Mouse (Mus musculus) hindbrain, embryonic 14.5 days (tissue): ENCODE data around the gene Ar. TPM values are rescaled to one million over a fixed set of nuclear protein-coding genes. Genes with fewer than 3 reads are reported as not detected.

Source experiments
- ATAC-seq: fragments of 200-750 bp; cut with Nextera tagmentation; 2 replicates; pipeline ENCODE4 v1.8.0; 2017; ENCODE audit warnings: moderate number of reproducible peaks, mild to moderate bottlenecking, moderate TSS enrichment, moderate library complexity; ENCODE audit not compliant: low FRiP score
- DNase-seq: peaks from one replicate; pipeline ENCODE4 v3.0.0-alpha.2; 2015; ENCODE audit warnings: low spot score
- H3K27ac ChIP-seq: fragments of 300-500 bp; sonication (generic); 2 replicates; pipeline ENCODE4 v1.5.1; 2014; ENCODE audit warnings: mild to moderate bottlenecking, moderate library complexity
- H3K27me3 ChIP-seq: fragments of 300-500 bp; sonication (generic); 2 replicates; pipeline ENCODE4 v1.6.1; 2014; ENCODE audit warnings: mild to moderate bottlenecking, low read length, mixed read lengths; ENCODE audit not compliant: control insufficient read depth, insufficient read depth
- H3K36me3 ChIP-seq: fragments of 300-500 bp; sonication (generic); replicated peaks from 2 replicates; pipeline ENCODE4 v1.6.1; 2014; ENCODE audit not compliant: control insufficient read depth, insufficient read depth
- H3K4me1 ChIP-seq: fragments of 300-500 bp; sonication (generic); replicated peaks from 2 replicates; pipeline ENCODE4 v1.6.1; 2014; ENCODE audit warnings: antibody characterized with exemption, low read length, mixed read lengths; ENCODE audit not compliant: control insufficient read depth, insufficient read depth
- H3K4me2 ChIP-seq: fragments of 300-500 bp; sonication (generic); replicated peaks from 2 replicates; pipeline ENCODE4 v1.6.1; 2014; ENCODE audit warnings: mild to moderate bottlenecking, moderate library complexity
- H3K4me3 ChIP-seq: fragments of 300-500 bp; sonication (generic); replicated peaks from 2 replicates; pipeline ENCODE4 v1.5.1; 2014; ENCODE audit warnings: mild to moderate bottlenecking, low read length
- H3K9ac ChIP-seq: fragments of 300-500 bp; sonication (generic); 2 replicates; pipeline ENCODE4 v1.6.1; 2014
- H3K9me3 ChIP-seq: fragments of 300-500 bp; sonication (generic); 2 replicates; pipeline ENCODE4 v1.6.1; 2016; ENCODE audit warnings: low read length; ENCODE audit not compliant: control insufficient read depth
- WGBS: fragments of 180-500 bp; shearing (Covaris S2); extraction: QIAGEN DNeasy Blood & Tissue Kit; methylation state at CpG from one replicate; pipeline ENCODE4 v1.1.7; 2014; 5-methylcytosine and 5-hydroxymethylcytosine counted together
- polyA plus RNA-seq: library from polyadenylated mRNA; unstranded; fragments of >200 nt; fragmentation: Nextera tagmentation; extraction: Ambion mirVana; gene quantifications from 2 replicates; pipeline ENCODE4 v1.2.1, GENCODE M21; 2014

Ar gene
- 0.09 TPM in 2 replicates for polyA plus RNA-seq

DNA sequence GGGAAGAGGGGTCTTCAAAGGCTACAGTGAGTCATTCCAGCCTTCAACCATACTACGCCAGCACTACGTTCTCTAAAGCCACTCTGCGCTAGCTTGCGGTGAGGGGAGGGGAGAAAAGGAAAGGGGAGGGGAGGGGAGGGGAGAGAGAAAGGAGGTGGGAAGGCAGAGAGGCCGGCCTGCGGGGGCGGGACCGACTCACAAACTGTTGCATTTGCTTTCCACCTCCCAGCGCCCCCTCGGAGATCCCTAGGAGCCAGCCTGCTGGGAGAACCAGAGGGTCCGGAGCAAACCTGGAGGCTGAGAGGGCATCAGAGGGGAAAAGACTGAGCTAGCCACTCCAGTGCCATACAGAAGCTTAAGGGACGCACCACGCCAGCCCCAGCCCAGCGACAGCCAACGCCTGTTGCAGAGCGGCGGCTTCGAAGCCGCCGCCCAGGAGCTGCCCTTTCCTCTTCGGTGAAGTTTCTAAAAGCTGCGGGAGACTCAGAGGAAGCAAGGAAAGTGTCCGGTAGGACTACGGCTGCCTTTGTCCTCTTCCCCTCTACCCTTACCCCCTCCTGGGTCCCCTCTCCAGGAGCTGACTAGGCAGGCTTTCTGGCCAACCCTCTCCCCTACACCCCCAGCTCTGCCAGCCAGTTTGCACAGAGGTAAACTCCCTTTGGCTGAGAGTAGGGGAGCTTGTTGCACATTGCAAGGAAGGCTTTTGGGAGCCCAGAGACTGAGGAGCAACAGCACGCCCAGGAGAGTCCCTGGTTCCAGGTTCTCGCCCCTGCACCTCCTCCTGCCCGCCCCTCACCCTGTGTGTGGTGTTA, at the start of gene Ar:
Gene Ar (plus strand): TSS at position 239 of the 812 bp plus-strand sequence.
- H3K4me2 ChIP-seq = peak within 1 kb of the TSS; percentile 82
- H3K9me3 ChIP-seq = no peaks in the 10 kb centered on the region
- peak within 1 kb of the TSS; percentile 41 for H3K4me3 ChIP-seq
- H3K9ac ChIP-seq = no peak within 1 kb of the TSS
- peaks cover 49% of the 10 kb centered on the region for H3K27me3 ChIP-seq
- no peaks in the 10 kb centered on the region for H3K36me3 ChIP-seq
- DNase-seq = no peak
- H3K27ac ChIP-seq = no peak within 1 kb of the TSS
- WGBS = 26% methylated on average over 26 of the region's 27 CpGs
- H3K4me1 ChIP-seq = 0 out of 2 replicates have a peak, but pooled peaks cover 8% of the 10 kb centered on the region
- ATAC-seq = peak; percentile 51; the same call in 1 of the 2 replicates

DNA sequence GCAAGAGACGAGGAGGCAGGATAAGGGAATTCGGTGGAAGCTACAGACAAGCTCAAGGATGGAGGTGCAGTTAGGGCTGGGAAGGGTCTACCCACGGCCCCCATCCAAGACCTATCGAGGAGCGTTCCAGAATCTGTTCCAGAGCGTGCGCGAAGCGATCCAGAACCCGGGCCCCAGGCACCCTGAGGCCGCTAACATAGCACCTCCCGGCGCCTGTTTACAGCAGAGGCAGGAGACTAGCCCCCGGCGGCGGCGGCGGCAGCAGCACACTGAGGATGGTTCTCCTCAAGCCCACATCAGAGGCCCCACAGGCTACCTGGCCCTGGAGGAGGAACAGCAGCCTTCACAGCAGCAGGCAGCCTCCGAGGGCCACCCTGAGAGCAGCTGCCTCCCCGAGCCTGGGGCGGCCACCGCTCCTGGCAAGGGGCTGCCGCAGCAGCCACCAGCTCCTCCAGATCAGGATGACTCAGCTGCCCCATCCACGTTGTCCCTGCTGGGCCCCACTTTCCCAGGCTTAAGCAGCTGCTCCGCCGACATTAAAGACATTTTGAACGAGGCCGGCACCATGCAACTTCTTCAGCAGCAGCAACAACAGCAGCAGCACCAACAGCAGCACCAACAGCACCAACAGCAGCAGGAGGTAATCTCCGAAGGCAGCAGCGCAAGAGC, 1.3 kb downstream of the Ar start:
- 12% methylated on average over 25 of the region's 30 CpGs for WGBS
- H3K9ac ChIP-seq = peak overlapping the region; percentile 34
- H3K4me2 ChIP-seq = peak overlapping the region; percentile 82
- peak; percentile 53; the same call in 1 of the 2 replicates for ATAC-seq
- H3K27me3 ChIP-seq = peaks cover 55% of the 10 kb centered on the region
- H3K9me3 ChIP-seq = no peaks in the 10 kb centered on the region
- H3K4me1 ChIP-seq = 0 out of 2 replicates have a peak, but pooled peaks cover 8% of the 10 kb centered on the region
- H3K4me3 ChIP-seq = peak overlapping the region; percentile 41
- DNase-seq = peak; percentile 24
- no peak overlapping the region for H3K27ac ChIP-seq
- H3K36me3 ChIP-seq = no peaks in the 10 kb centered on the region

DNA sequence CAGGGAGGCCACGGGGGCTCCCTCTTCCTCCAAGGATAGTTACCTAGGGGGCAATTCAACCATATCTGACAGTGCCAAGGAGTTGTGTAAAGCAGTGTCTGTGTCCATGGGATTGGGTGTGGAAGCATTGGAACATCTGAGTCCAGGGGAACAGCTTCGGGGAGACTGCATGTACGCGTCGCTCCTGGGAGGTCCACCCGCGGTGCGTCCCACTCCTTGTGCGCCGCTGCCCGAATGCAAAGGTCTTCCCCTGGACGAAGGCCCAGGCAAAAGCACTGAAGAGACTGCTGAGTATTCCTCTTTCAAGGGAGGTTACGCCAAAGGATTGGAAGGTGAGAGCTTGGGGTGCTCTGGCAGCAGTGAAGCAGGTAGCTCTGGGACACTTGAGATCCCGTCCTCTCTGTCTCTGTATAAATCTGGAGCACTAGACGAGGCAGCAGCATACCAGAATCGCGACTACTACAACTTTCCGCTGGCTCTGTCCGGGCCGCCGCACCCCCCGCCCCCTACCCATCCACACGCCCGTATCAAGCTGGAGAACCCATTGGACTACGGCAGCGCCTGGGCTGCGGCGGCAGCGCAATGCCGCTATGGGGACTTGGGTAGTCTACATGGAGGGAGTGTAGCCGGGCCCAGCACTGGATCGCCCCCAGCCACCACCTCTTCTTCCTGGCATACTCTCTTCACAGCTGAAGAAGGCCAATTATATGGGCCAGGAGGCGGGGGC, 2.0 kb downstream of the Ar start:
- Histone ChIP-seq H3K9me3 (no peaks in the 10 kb centered on the region), H3K9ac (no peak overlapping the region), H3K27me3 (peaks cover 55% of the 10 kb centered on the region), H3K4me3 (peak overlapping the region; percentile 41), H3K36me3 (no peaks in the 10 kb centered on the region), H3K27ac (no peak overlapping the region), H3K4me2 (peak overlapping the region; percentile 82), H3K4me1 (0 out of 2 replicates have a peak, but pooled peaks cover 8% of the 10 kb centered on the region)
- ATAC-seq (peak; percentile 64; the same call in 1 of the 2 replicates), DNase-seq (no peak)
- 22% methylated on average over 33 of the region's 33 CpGs for WGBS

DNA sequence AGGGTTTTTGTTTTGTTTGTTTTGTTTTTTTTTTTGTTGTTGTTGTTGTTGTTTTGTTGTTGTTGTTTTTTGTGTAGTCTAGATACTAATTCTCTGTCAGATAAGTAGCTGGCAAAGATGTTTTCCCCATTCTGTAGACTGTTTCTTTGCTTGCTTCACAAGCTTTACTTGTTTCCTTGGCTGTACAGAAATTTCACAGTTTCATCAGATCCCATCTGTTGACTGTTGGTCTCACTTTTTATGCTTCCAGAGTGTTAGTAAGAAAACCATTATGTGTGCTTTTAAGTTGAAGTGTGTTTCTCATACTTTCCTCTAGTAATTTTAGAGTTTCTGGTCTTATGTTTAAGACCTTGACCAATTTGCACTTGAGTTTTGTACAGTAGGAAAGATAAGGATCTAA, 41.2 kb downstream of the Ar start:
- Histone ChIP-seq H3K4me3 (no peak overlapping the region), H3K36me3 (no peaks in the 10 kb centered on the region), H3K27ac (no peak overlapping the region), H3K27me3 (no peaks in the 10 kb centered on the region), H3K4me1 (no peaks in the 10 kb centered on the region), H3K9ac (no peak overlapping the region), H3K4me2 (no peak overlapping the region), H3K9me3 (no peaks in the 10 kb centered on the region)
- DNase-seq (no peak), ATAC-seq (no peak)

DNA sequence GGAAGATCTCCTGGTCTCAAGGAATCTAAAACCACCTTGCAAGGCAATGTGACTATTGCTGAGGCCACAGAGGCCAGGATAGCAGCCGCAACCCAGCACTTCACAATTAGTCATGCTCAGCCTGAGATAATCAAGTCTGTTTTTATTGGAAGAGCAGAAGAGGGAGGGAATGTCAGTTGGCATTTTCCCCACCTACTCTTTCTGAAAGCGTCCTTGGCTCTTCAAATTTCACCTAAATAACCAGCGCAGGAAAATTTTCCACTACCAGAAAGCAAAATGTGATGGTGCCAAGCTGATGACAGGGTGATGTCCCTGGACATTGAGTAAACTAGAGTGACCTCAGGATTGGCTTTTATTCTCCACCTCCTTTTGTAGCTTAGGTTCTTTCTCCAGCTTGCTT, 57.2 kb downstream of the Ar start:
- no peak overlapping the region for H3K4me3 ChIP-seq
- no peaks in the 10 kb centered on the region for H3K9me3 ChIP-seq
- H3K9ac ChIP-seq = no peak overlapping the region
- H3K4me1 ChIP-seq = no peaks in the 10 kb centered on the region
- H3K27ac ChIP-seq = no peak overlapping the region
- DNase-seq (no peak), ATAC-seq (no peak)
- 52% methylated on average over 3 of the region's 3 CpGs for WGBS
- H3K4me2 ChIP-seq = no peak overlapping the region
- H3K27me3 ChIP-seq = no peaks in the 10 kb centered on the region
- no peaks in the 10 kb centered on the region for H3K36me3 ChIP-seq

DNA sequence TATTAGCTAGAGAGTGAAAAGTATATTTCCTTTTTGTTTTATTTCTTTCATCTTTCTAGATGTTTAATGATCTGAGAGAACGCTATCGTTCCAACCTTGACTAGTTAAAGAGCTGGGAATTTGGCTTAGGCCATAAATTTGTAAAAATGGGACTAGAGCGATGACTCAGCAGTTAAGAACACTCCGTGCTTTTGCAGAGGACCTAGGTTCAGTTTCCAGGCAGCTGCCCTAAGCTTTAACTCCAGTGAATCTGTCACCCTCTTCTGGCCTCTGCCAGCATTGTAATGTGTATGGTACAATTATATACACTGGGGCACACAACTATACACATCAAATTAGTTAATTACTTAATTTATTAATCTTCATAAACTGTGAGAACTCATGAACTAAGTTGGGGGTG, 58.6 kb downstream of the Ar start:
- H3K9ac ChIP-seq = no peak overlapping the region
- no peaks in the 10 kb centered on the region for H3K9me3 ChIP-seq
- WGBS = 83% methylated on average over 4 of the region's 4 CpGs

DNA sequence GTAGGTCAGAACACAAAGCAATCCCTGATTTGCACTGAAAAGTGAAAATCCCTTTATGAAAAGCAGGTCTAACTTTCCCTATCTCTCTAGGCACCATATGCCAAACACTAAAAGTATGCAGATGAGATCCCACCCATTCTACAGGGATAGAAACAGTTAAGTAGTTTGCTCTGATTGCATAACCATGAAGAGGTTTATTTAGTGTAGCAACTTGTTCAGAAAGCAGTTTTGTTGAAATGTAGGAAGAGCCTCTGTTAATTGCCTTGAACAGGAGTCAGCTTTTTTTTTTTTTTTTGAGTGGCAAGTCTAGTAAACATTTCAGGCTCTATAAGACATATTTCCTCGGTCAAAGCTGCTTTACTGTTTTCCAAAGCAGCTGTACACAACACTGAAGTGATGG, 67.5 kb downstream of the Ar start:
- DNase-seq (no peak), ATAC-seq (no peak)
- no peaks in the 10 kb centered on the region for H3K9me3 ChIP-seq
- 54% methylated on average over 1 of the region's 1 CpGs for WGBS
- H3K27me3 ChIP-seq = no peaks in the 10 kb centered on the region
- H3K4me3 ChIP-seq = no peak overlapping the region
- no peak overlapping the region for H3K4me2 ChIP-seq
- no peaks in the 10 kb centered on the region for H3K4me1 ChIP-seq
- no peak overlapping the region for H3K9ac ChIP-seq
- H3K36me3 ChIP-seq = no peaks in the 10 kb centered on the region
- H3K27ac ChIP-seq = no peak overlapping the region

More for the DNA sequence above, 58.6 kb downstream of the Ar start:
- DNase-seq (no peak), ATAC-seq (no peak)
- H3K27me3 ChIP-seq = no peaks in the 10 kb centered on the region
- H3K4me2 ChIP-seq = no peak overlapping the region
- no peak overlapping the region for H3K27ac ChIP-seq
- H3K4me3 ChIP-seq = no peak overlapping the region
- no peaks in the 10 kb centered on the region for H3K4me1 ChIP-seq
- no peaks in the 10 kb centered on the region for H3K36me3 ChIP-seq

DNA sequence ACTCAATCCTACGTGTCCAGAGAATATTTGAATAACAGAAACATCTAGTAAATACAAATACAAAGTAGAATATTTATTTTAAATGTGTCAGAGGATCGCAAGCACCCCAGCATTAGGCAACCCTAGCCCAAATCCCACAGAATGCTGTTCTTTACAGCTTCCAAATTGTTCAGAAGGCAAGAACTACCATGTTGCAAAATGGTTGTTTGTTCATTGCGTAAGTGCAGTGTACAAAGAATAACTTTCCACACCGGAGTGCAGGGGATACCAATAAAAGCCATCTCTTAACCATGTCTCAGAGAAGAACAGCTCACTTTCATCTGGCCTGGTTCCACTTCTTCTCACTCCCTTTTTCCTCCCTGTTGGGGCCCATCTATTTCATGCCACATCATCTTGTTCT, 90.4 kb downstream of the Ar start:
- no peaks in the 10 kb centered on the region for H3K36me3 ChIP-seq
- H3K27ac ChIP-seq = no peak overlapping the region
- ATAC-seq (no peak), DNase-seq (no peak)
- H3K9me3 ChIP-seq = no peaks in the 10 kb centered on the region
- no peak overlapping the region for H3K4me3 ChIP-seq
- WGBS = 90% methylated on average over 4 of the region's 4 CpGs
- H3K4me1 ChIP-seq = no peaks in the 10 kb centered on the region
- H3K4me2 ChIP-seq = no peak overlapping the region
- no peak overlapping the region for H3K9ac ChIP-seq
- H3K27me3 ChIP-seq = no peaks in the 10 kb centered on the region

DNA sequence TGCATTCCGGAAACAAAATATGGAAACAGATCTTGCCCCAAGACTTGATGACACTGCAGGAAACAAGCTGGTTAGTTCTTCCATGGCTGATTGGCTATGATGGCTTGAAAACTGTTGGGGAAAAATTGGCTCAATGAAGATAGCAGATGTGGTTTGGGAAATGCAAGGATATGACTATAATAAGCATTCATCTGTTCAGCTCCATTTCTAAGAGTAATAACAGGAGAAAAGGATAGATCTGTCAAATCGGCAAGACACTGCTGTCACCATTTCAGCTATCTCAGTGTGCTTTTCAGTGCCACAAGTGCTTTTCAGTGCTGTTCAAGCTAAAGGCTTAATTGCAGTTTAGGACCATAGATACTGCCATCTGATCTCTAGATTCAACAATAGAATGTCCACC, 96.5 kb downstream of the Ar start:
- Histone ChIP-seq H3K4me2 (no peak overlapping the region), H3K9ac (no peak overlapping the region), H3K9me3 (no peaks in the 10 kb centered on the region), H3K4me3 (no peak overlapping the region), H3K27ac (no peak overlapping the region), H3K4me1 (no peaks in the 10 kb centered on the region), H3K36me3 (no peaks in the 10 kb centered on the region), H3K27me3 (no peaks in the 10 kb centered on the region)
- no peak for ATAC-seq
- 92% methylated on average over 2 of the region's 2 CpGs for WGBS
- DNase-seq = no peak
